Mouse (Mus musculus) brain, embryonic 14.5 days (tissue): Measurements from ENCODE around the gene Kif5c.

Source experiments
- CTCF ChIP-seq: fragments of 200-500 bp; IDR thresholded peaks from 2 replicates; pipeline ENCODE4 v1.5.1; 2012; ENCODE audit warnings: inconsistent platforms, mild to moderate bottlenecking, moderate library complexity, borderline replicate concordance; ENCODE audit not compliant: insufficient read depth, insufficient read length; ENCODE audit errors: extremely low read depth
- POLR2A ChIP-seq: fragments of 200-500 bp; IDR thresholded peaks from 2 replicates; pipeline ENCODE4 v1.6.1; 2012; ENCODE audit warnings: mild to moderate bottlenecking, inconsistent platforms, borderline replicate concordance; ENCODE audit not compliant: poor library complexity, insufficient read depth, insufficient read length, severe bottlenecking; ENCODE audit errors: extremely low read depth

DNA sequence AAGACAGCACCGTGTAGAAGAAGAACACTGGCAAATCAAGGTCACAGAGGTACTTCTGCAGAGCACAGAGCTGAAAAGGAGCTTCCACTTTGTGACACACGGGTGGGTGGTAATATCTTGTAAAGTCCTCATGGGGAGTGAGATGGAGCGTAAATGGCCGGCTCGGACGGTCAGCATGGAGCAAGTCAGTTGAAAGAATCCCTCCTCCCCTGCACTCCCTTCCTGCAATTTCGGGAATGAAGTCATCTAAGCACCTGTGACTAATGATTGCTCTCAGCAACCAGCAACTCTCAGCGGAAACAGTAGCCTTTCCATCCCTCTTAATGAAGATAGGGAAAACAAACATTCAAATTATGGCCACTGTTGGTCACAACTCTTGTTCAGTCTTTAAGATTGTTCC is 40.9 kb downstream of the Kif5c start:
- no peak for TF ChIP-seq CTCF
- no peak for TF ChIP-seq POLR2A
